Mouse (Mus musculus) embryonic stem cell, embryonic (primary cell): ENCODE measurements at regions not wholly inside any gene's neighbourhood (a gene's known extent, or its start where the extent isn't known, plus 50 kb on each side); places are given as distances from the start of the nearest gene placed in this dataset.

Experiments
- CTCF ChIA-PET, 4 experiments: fragments of 300-600 bp in 2 of 4; fragments of 350-600 bp in 2 of 4; sonication (Branson Sonifier 250); formaldehyde crosslinking; loops; one replicate each; lab custom pipeline; 2022; ENCODE audit warnings: inconsistent platforms in 2 of 4; lab: Charles Lee
- POLR2A ChIA-PET, 4 experiments: fragments of 300-600 bp in 2 of 4; fragments of 350-600 bp in 2 of 4; sonication (Branson Sonifier 250); formaldehyde crosslinking; loops; one replicate each; lab custom pipeline; 2022; ENCODE audit warnings: antibody characterized with exemption in 4 of 4, inconsistent platforms in 1 of 4; lab: Charles Lee

GRCm38 (mm10) chr5:139598715-139599114 is 55.4 kb downstream of the Uncx start:
- ChIA-PET POLR2A (interaction anchor here in 2 of 4 experiments (0.7 to 0.8 kb wide), 2 partner anchors 24 to 914 kb away, joined by 3 to 4 read pairs; no protein-coding TSS in a partner anchor), CTCF (interaction anchor here (0.6 to 0.7 kb wide), 5 partner anchors 78 to 497 kb away, joined by 3 to 7 read pairs (median 3); partner anchors contain the start of gene Micall2 (in 1 of the 4))

- ChIA-PET POLR2A (interaction anchor here in 1 of 4 experiments (0.7 kb wide), 1 partner anchor 23 kb away, joined by 3 read pairs; no protein-coding TSS in a partner anchor), CTCF (interaction anchor here (0.6 to 0.7 kb wide), 5 partner anchors 78 to 498 kb away, joined by 3 to 7 read pairs (median 3); partner anchors contain the start of gene Micall2 (in 1 of the 4))
Observed at GRCm38 (mm10) chr5:139599191-139599937, 56.1 kb downstream of the Uncx start.

GRCm38 (mm10) chr5:139600213-139600612 is 56.9 kb downstream of the Uncx start:
- CTCF ChIA-PET: no interaction called here
- POLR2A ChIA-PET: no interaction called here

- CTCF ChIA-PET: no interaction called here
- POLR2A ChIA-PET: interaction anchor here in 1 of 4 experiments (1.5 kb wide), 1 partner anchor 118 kb away, joined by 3 read pairs; the partner anchor contains the start of gene Zfand2a
Observed at GRCm38 (mm10) chr5:139602860-139603259, 59.6 kb downstream of the Uncx start.

- POLR2A ChIA-PET: no interaction called here
- CTCF ChIA-PET: no interaction called here
Observed at GRCm38 (mm10) chr5:139603535-139603934, 60.2 kb downstream of the Uncx start.

- CTCF ChIA-PET: interaction anchor here in 1 of 4 experiments (0.5 kb wide), 1 partner anchor 119 kb away, joined by 4 read pairs; no protein-coding TSS in a partner anchor
Observed at GRCm38 (mm10) chr5:139604327-139604726, 61.0 kb downstream of the Uncx start.

GRCm38 (mm10) chr5:139610610-139611520 is 67.6 kb downstream of the Uncx start:
- ChIA-PET POLR2A (interaction anchor here in 1 of 4 experiments (1.0 kb wide), 1 partner anchor 52 kb away, joined by 5 read pairs; no protein-coding TSS in a partner anchor), CTCF (interaction anchor here in 1 of 4 experiments (0.5 to 1.1 kb wide), 2 partner anchors 179 to 531 kb away, joined by 3 to 4 read pairs; no protein-coding TSS in a partner anchor)

More at GRCm38 (mm10) chr5:139604327-139604726, 61.0 kb downstream of the Uncx start:
- POLR2A ChIA-PET: no interaction called here

- POLR2A ChIA-PET: interaction anchor here in 1 of 4 experiments (0.6 kb wide), 1 partner anchor 1090 kb away, joined by 3 read pairs; the partner anchor contains the start of gene Iqce
- CTCF ChIA-PET: no interaction called here
Observed at GRCm38 (mm10) chr5:139612224-139612623, 68.9 kb downstream of the Uncx start.

GRCm38 (mm10) chr5:139612676-139613075 is 69.4 kb downstream of the Uncx start:
- POLR2A ChIA-PET: no interaction called here
- CTCF ChIA-PET: interaction anchor here in 2 of 4 experiments (0.5 to 0.6 kb wide), 2 partner anchors 9 to 185 kb away, joined by 3 read pairs; no protein-coding TSS in a partner anchor

GRCm38 (mm10) chr5:139613601-139614000 is 70.3 kb downstream of the Uncx start:
- POLR2A ChIA-PET: interaction anchor here in 1 of 4 experiments (0.8 kb wide), 1 partner anchor 8 kb away, joined by 3 read pairs; no protein-coding TSS in a partner anchor
- CTCF ChIA-PET: no interaction called here

GRCm38 (mm10) chr5:139619301-139620161 is 76.2 kb downstream of the Uncx start:
- CTCF ChIA-PET: no interaction called here

GRCm38 (mm10) chr5:139625871-139626460 is 82.7 kb downstream of the Uncx start:
- ChIA-PET CTCF (interaction anchor here in 1 of 4 experiments (0.6 kb wide), 1 partner anchor 73 kb away, joined by 3 read pairs; no protein-coding TSS in a partner anchor), POLR2A (no interaction called here)

More at GRCm38 (mm10) chr5:139619301-139620161, 76.2 kb downstream of the Uncx start:
- POLR2A ChIA-PET: interaction anchor here in 1 of 4 experiments (0.6 kb wide), 1 partner anchor 100 kb away, joined by 3 read pairs; no protein-coding TSS in a partner anchor

GRCm38 (mm10) chr5:139627552-139627951 is 84.3 kb downstream of the Uncx start:
- POLR2A ChIA-PET: no interaction called here
- CTCF ChIA-PET: no interaction called here

- POLR2A ChIA-PET: no interaction called here
- CTCF ChIA-PET: no interaction called here
Observed at GRCm38 (mm10) chr5:139637028-139637427, 93.7 kb downstream of the Uncx start.

GRCm38 (mm10) chr5:139640652-139641612 is 95.2 kb downstream of the Micall2 start:
- ChIA-PET POLR2A (no interaction called here), CTCF (interaction anchor here in 1 of 4 experiments (0.5 to 0.6 kb wide), 2 partner anchors 314 to 979 kb away, joined by 3 to 5 read pairs; no protein-coding TSS in a partner anchor)

- CTCF ChIA-PET: interaction anchor here in 2 of 4 experiments (0.6 to 0.9 kb wide), 3 partner anchors 60 to 674 kb away, joined by 4 to 13 read pairs (median 5); no protein-coding TSS in a partner anchor
- POLR2A ChIA-PET: interaction anchor here in 1 of 4 experiments (1.1 kb wide), 1 partner anchor 13 kb away, joined by 4 read pairs; no protein-coding TSS in a partner anchor
Observed at GRCm38 (mm10) chr5:139644816-139645215, 91.3 kb downstream of the Micall2 start.
